Mouse (Mus musculus) ES-E14 (cell line): ENCODE results near the gene Acoxl. TPM values are rescaled to one million over a fixed set of nuclear protein-coding genes. Genes with fewer than 3 reads are reported as not detected.
A peak's percentile ranks its signal among the peaks of the same experiment; 100 is the strongest.

Source experiments
- DNase-seq: peaks from one replicate; pipeline ENCODE4 v3.0.0-alpha.2; 2013; ENCODE audit warnings: low read depth, low spot score
- H3K27ac ChIP-seq: 2 replicates; pipeline ENCODE4 v1.5.1; 2012; ENCODE audit warnings: low read depth, mild to moderate bottlenecking, low read length, moderate library complexity, mixed read lengths; ENCODE audit not compliant: poor library complexity, insufficient read depth, severe bottlenecking
- H3K36me3 ChIP-seq: 2 replicates; pipeline ENCODE4 v1.6.1; 2012; ENCODE audit warnings: mild to moderate bottlenecking, low read length, moderate library complexity, mixed read lengths; ENCODE audit not compliant: control insufficient read depth, poor library complexity, insufficient read depth, severe bottlenecking
- H3K4me1 ChIP-seq, 2 experiments: fragments of 150-350 bp in 1 of 2; sonication (generic) in 1 of 2; 2 replicates each; pipeline ENCODE4 v1.6.1; 2012; ENCODE audit warnings: low read length in 2 of 2, mild to moderate bottlenecking in 1 of 2, mixed read lengths in 1 of 2; ENCODE audit not compliant: control insufficient read depth in 2 of 2, insufficient read depth in 2 of 2, poor library complexity in 1 of 2
- H3K4me3 ChIP-seq, 2 experiments: fragments of 150-350 bp in 1 of 2; sonication (generic) in 1 of 2; 2 replicates each; pipeline ENCODE4 v1.5.1; 2012; ENCODE audit warnings: low read length in 2 of 2, low read depth in 1 of 2, mild to moderate bottlenecking in 1 of 2, mixed read lengths in 1 of 2; ENCODE audit not compliant: insufficient read depth in 1 of 2, poor library complexity in 1 of 2, severe bottlenecking in 1 of 2
- H3K9ac ChIP-seq: 2 replicates; pipeline ENCODE4 v1.6.1; 2012; ENCODE audit warnings: low read depth, mild to moderate bottlenecking, low read length, mixed read lengths; ENCODE audit not compliant: poor library complexity, insufficient read depth, severe bottlenecking
- H3K9me3 ChIP-seq: fragments of 150-350 bp; sonication (generic); 2 replicates; pipeline ENCODE4 v1.6.1; 2012; ENCODE audit warnings: low read depth, mild to moderate bottlenecking, low read length; ENCODE audit not compliant: control insufficient read depth, insufficient read depth
- CHD2 ChIP-seq: IDR thresholded peaks from 2 replicates; pipeline ENCODE4 v1.6.1; 2014; ENCODE audit warnings: mild to moderate bottlenecking, low read depth, low read length, inconsistent platforms
- HCFC1 ChIP-seq: IDR thresholded peaks from 2 replicates; pipeline ENCODE4 v1.6.1; 2012; ENCODE audit warnings: low read length, inconsistent platforms, borderline replicate concordance; ENCODE audit not compliant: insufficient read depth
- MAFK ChIP-seq: IDR thresholded peaks from 2 replicates; pipeline ENCODE4 v1.6.1; 2014; ENCODE audit warnings: mild to moderate bottlenecking, low read depth, low read length, inconsistent platforms; ENCODE audit not compliant: insufficient read depth
- ZC3H11A ChIP-seq: IDR thresholded peaks from 2 replicates; pipeline ENCODE4 v1.6.1; 2012; ENCODE audit warnings: low read depth, mild to moderate bottlenecking, inconsistent platforms, low read length, borderline replicate concordance
- ZNF384 ChIP-seq: IDR thresholded peaks from 2 replicates; pipeline ENCODE4 v1.6.1; 2012; ENCODE audit warnings: low read depth, low read length, inconsistent platforms
- in situ Hi-C, 2 experiments: fragments of 600-800 bp; cut with MboI; formaldehyde crosslinking; loops; one replicate each; pipeline ENCODE4 v1.15.1; 2025; ENCODE audit warnings: low sequenced_read_pairs in 2 of 2, inconsistent platforms in 1 of 2; ENCODE audit not compliant: unreplicated experiment in 2 of 2
- total RNA-seq: library from RNA; depleted of rRNA; stranded (reverse); fragments of 300-350 nt; gene quantifications from 2 replicates; pipeline ENCODE4 v1.2.3, GENCODE M21; 2012

The Acoxl gene
- total RNA-seq, 1 experiment, result 0.98 TPM

DNA sequence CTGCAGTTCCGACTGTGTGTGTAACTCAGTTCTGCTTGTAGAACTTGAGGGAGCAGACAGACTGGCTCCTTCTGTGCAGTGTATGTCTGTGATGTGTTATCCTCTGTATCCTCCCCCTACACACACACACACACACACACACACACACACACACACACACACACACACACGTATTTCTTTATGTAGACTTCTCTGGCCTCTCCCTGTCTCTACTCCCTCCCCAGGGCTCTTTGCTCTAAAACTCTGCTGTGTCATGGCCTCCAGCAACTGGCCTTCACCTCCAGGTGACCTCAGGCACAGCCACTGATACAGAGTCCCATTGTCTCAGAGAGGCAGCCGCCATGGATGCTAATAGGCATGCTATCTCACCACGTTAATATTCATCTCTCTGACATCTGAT lies 276.9 kb downstream of the Acoxl start:
- in situ Hi-C loops, result no loop called here
- Histone ChIP-seq H3K27ac (no peak overlapping the region), H3K9ac (no peak overlapping the region), H3K9me3 (no peaks in the 10 kb centered on the region), H3K4me3 (no peak overlapping the region), H3K4me1 (peaks cover 0 to 4% of the 10 kb centered on the region in 2 experiments; a peak in 2 of 4 replicates), H3K36me3 (no peaks in the 10 kb centered on the region)
- TF ChIP-seq HCFC1, result no peak
- TF ChIP-seq MAFK, result peak; percentile 53
- DNase-seq, result no peak

DNA sequence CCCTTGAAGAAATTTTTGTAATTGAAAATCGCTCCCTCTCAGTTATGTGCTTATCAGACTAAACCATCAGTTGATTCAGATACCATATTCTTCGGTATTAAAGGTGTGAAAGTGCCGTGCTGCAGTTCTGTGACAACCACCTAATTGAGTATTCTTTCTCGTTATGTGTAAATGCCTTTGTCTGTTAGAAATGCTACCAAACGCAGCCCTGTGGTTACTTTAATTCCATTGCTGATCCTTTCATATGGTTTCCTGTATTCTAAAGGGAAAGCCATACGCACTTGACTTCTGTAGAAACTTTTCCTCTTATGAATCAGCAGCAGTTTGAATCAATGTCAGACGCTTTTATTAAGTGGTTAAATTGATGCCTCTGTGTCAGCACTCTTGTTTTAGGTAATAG lies 278.9 kb downstream of the Acoxl start:
- no peaks in the 10 kb centered on the region for H3K36me3 ChIP-seq
- DNase-seq, result no peak
- H3K4me3 ChIP-seq, result no peak overlapping the region
- no peak overlapping the region for H3K27ac ChIP-seq
- H3K9ac ChIP-seq, result no peak overlapping the region
- TF ChIP-seq ZC3H11A (no peak), ZNF384 (no peak), CHD2 (no peak), MAFK (no peak), HCFC1 (no peak)
- H3K4me1 ChIP-seq, result peaks cover 0 to 4% of the 10 kb centered on the region in 2 experiments; a peak in 2 of 4 replicates
- in situ Hi-C loops, result no loop called here
- no peaks in the 10 kb centered on the region for H3K9me3 ChIP-seq

DNA sequence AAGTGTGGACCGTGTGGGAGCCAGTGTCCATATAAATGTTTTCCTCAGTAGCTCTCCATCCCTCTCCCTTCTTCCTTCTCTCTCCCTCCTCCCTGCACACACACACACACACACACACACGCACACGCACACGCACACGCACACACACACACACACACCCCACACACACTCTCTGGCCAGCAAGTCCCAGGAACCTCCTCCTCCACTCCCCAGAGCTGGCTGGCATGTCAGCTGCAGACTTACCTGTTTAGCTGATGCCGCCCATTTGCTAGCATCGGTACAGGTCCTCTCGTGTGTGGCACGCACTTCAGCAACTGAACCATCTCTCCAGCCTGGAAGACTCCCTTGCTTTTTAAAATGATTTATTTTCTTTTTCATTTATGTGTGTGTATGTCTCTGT lies 280.3 kb downstream of the Acoxl start:
- in situ Hi-C loops, result no loop called here
- Histone ChIP-seq H3K4me1 (peaks cover 0 to 8% of the 10 kb centered on the region in 2 experiments; a peak in 2 of 4 replicates), H3K36me3 (no peaks in the 10 kb centered on the region), H3K9ac (no peak overlapping the region), H3K9me3 (no peaks in the 10 kb centered on the region), H3K27ac (no peak overlapping the region), H3K4me3 (no peak overlapping the region)
- TF ChIP-seq HCFC1 (no peak), ZNF384 (no peak), ZC3H11A (no peak), CHD2 (no peak), MAFK (no peak)
- DNase-seq, result no peak

DNA sequence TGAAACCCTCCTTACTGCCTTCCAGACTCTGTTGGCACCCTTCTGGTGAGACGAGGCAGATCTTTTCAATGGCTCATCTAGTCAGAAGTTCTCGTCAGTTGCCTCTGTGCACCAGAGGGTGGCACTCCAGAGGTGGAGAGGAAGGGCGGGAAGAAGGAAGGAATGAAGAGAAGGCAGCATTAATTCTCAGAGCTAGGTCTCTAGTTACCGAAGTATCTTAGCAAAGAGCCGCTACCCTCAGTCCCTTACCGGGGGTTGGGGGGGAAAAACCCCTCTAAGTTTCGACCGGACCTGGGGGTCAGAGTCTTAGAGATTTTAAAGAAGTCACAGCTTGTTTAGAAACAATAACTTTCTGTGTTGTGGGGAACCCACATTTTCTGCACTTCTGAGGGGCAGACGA lies 283.8 kb downstream of the Acoxl start:
- no peak for DNase-seq
- Histone ChIP-seq H3K36me3 (no peaks in the 10 kb centered on the region), H3K27ac (no peak overlapping the region), H3K4me3 (peak overlapping the region; percentile 50 to 51), H3K4me1 (peaks cover 0 to 7% of the 10 kb centered on the region in 2 experiments; a peak in 3 of 4 replicates), H3K9ac (peak overlapping the region; percentile 54; the same call in 1 of the 2 replicates), H3K9me3 (no peaks in the 10 kb centered on the region)
- in situ Hi-C loops, result loop anchor here in 1 of 2 experiments (10.0 kb wide), 1 partner anchor 272 kb away; no protein-coding TSS in a partner anchor
- TF ChIP-seq MAFK (no peak), ZC3H11A (peak; percentile 66)
